In the genomic region with DNA sequence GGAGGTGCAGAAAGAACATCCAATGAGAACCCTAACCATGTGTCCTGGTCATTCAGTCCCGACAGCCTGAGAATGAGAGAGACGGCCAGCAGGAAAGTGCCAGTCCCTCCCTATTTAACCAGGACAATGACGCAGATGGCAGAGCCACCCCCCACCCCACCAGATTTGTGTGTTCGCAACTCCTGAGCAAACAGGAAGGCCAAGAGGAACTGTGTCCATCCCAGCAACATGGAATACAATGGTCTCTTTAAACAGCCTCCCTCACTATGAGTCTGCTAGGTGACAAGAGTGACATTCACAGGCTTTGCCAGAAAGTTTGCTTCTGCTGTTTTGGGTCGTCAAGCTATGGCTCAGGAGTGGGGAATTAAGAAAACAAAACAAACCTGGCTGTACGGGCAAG, we compare ENCODE assay signal across 9 mouse cellular contexts.
DNase-seq lines count a peak whose midpoint lies in the region; ATAC-seq and TF ChIP-seq lines count a peak whose summit lies in the region.
"Had no signal": no experiment of that assay in that cellular context is flagged by ENCODE, and none has a peak within 500 bp of the region (broad histone marks: within the 10 kb centered on the region; RNA-seq: fewer than 3 reads in every experiment).

No protein-coding gene starts in this region.

- no peak for TF ChIP-seq POLR2A in small intestine, adult 2 months (IDR thresholded peaks at IDR 0.05; ENCODE audit: low read depth, low read length)

- no peaks in the 10 kb centered on the region; the same call in 1 of the 2 replicates for H3K36me3 ChIP-seq in liver, postnatal 0 days (replicated peaks; ENCODE audit: insufficient read depth, low read length)
- H3K36me3 ChIP-seq in liver, embryonic 11.5 days (ENCODE audit: control insufficient read depth, insufficient read depth, low read length), result no peaks in the 10 kb centered on the region
- 0 out of 2 replicates have a peak, but pooled peaks cover 4% of the 10 kb centered on the region for H3K36me3 ChIP-seq in heart, postnatal 0 days (replicated peaks; ENCODE audit: control insufficient read depth, insufficient read depth, low read length)
- no peaks in the 10 kb centered on the region; the same call in 1 of the 2 replicates for H3K36me3 ChIP-seq in intestine, postnatal 0 days (ENCODE audit: control insufficient read depth, insufficient read depth)
- H3K36me3 ChIP-seq in small intestine, adult 2 months (ENCODE audit: control insufficient read depth, insufficient read depth, low read length), result peaks cover 3% of the 10 kb centered on the region; the same call in 1 of the 2 replicates
- H3K36me3 ChIP-seq: embryonic facial prominence, embryonic 15.5 days had no signal

- 49% methylated on average over 6 of the region's 6 CpGs for WGBS in liver, postnatal 0 days (ENCODE audit: insufficient replicate concordance)
- WGBS in liver, embryonic 11.5 days, result 57% methylated on average over 6 of the region's 6 CpGs
- 38% methylated on average over 6 of the region's 6 CpGs for WGBS in heart, postnatal 0 days
- WGBS in intestine, postnatal 0 days, result 32% methylated on average over 6 of the region's 6 CpGs
- WGBS in small intestine, adult 2 months, result 49% methylated on average over 6 of the region's 6 CpGs

- no peak for TF ChIP-seq CTCF in liver, postnatal 0 days (IDR thresholded peaks at IDR 0.05; ENCODE audit: low read depth)
- no peak for TF ChIP-seq CTCF in heart, postnatal 0 days (IDR thresholded peaks at IDR 0.05; ENCODE audit: low read depth)
- TF ChIP-seq CTCF in intestine, postnatal 0 days (IDR thresholded peaks at IDR 0.05; ENCODE audit: low read depth), result no peak
- TF ChIP-seq CTCF in small intestine, adult 2 months (IDR thresholded peaks at IDR 0.05; ENCODE audit: extremely low read depth, insufficient read length, insufficient replicate concordance, low read depth, low read length), result no peak

- ATAC-seq in liver, postnatal 0 days, result peak; percentile 20; the same call in 1 of the 2 replicates
- ATAC-seq in liver, embryonic 11.5 days (replicated peaks; ENCODE audit: low FRiP score), result no peak
- ATAC-seq in heart, postnatal 0 days (ENCODE audit: insufficient read depth, low read depth), result peak; percentile 67
- no peak for ATAC-seq in intestine, postnatal 0 days
- no peak for ATAC-seq in frontal cortex, adult (ENCODE audit: low TSS enrichment)

- peak overlapping the region; percentile 55 for H3K27ac ChIP-seq in liver, postnatal 0 days (ENCODE audit: low read depth)
- H3K27ac ChIP-seq in liver, embryonic 11.5 days (ENCODE audit: low read depth, low read length), result no peak overlapping the region
- H3K27ac ChIP-seq in heart, postnatal 0 days (ENCODE audit: low read depth), result peak overlapping the region; percentile 83
- H3K27ac ChIP-seq in intestine, postnatal 0 days (ENCODE audit: low read depth, low read length), result peak overlapping the region; percentile 36
- peak overlapping the region; percentile 99 for H3K27ac ChIP-seq in small intestine, adult 2 months (ENCODE audit: insufficient read depth, low read depth, low read length)

- peaks cover 47% of the 10 kb centered on the region for H3K4me1 ChIP-seq in liver, postnatal 0 days (ENCODE audit: insufficient read depth)
- no peaks in the 10 kb centered on the region; the same call in 1 of the 2 replicates for H3K4me1 ChIP-seq in liver, embryonic 11.5 days (replicated peaks; ENCODE audit: control insufficient read depth, insufficient read depth, low read length)
- H3K4me1 ChIP-seq in heart, postnatal 0 days (ENCODE audit: control insufficient read depth, insufficient read depth), result peaks cover 71% of the 10 kb centered on the region
- peaks cover 30% of the 10 kb centered on the region for H3K4me1 ChIP-seq in intestine, postnatal 0 days (replicated peaks; ENCODE audit: control insufficient read depth, insufficient read depth, low read length)
- H3K4me1 ChIP-seq in small intestine, adult 2 months (ENCODE audit: control insufficient read depth, insufficient read depth, insufficient read length, low read length), result peaks cover 47% of the 10 kb centered on the region

- no peak for TF ChIP-seq EP300 in liver, postnatal 0 days (IDR thresholded peaks at IDR 0.05; ENCODE audit: low read depth)
- TF ChIP-seq EP300 in heart, postnatal 0 days (IDR thresholded peaks at IDR 0.05; ENCODE audit: low read depth), result no peak

- no peak for DNase-seq in liver, postnatal 0 days
- DNase-seq in liver, embryonic 11.5 days (ENCODE audit: low spot score), result no peak
- DNase-seq in heart, postnatal 0 days (ENCODE audit: low spot score), result peak; percentile 50
- DNase-seq in layer of hippocampus, adult 11-12 months (ENCODE audit: low spot score), result no peak
- DNase-seq: cerebellum, adult 11 months had no signal

- no peak overlapping the region for H3K9ac ChIP-seq in liver, postnatal 0 days (replicated peaks)
- H3K9ac ChIP-seq in liver, embryonic 11.5 days (ENCODE audit: low read depth, low read length), result no peak overlapping the region
- no peak overlapping the region for H3K9ac ChIP-seq in heart, postnatal 0 days (replicated peaks; ENCODE audit: low read depth, low read length)
- H3K9ac ChIP-seq in intestine, postnatal 0 days (ENCODE audit: low read depth, low read length), result no peak overlapping the region
- H3K9ac ChIP-seq: embryonic facial prominence, embryonic 15.5 days had no signal

- no peak overlapping the region for H3K4me2 ChIP-seq in liver, postnatal 0 days (ENCODE audit: low read depth, low read length)
- no peak overlapping the region for H3K4me2 ChIP-seq in liver, embryonic 11.5 days
- peak overlapping the region; percentile 42 for H3K4me2 ChIP-seq in heart, postnatal 0 days (ENCODE audit: low read depth, low read length)
- no peak overlapping the region for H3K4me2 ChIP-seq in intestine, postnatal 0 days (replicated peaks; ENCODE audit: low read depth)
- H3K4me2 ChIP-seq: embryonic facial prominence, embryonic 15.5 days had no signal

- no peaks in the 10 kb centered on the region for H3K27me3 ChIP-seq in liver, postnatal 0 days (ENCODE audit: insufficient read depth, low read length)
- H3K27me3 ChIP-seq in liver, embryonic 11.5 days (replicated peaks; ENCODE audit: control insufficient read depth, insufficient read depth, low read length), result no peaks in the 10 kb centered on the region
- no peaks in the 10 kb centered on the region for H3K27me3 ChIP-seq in heart, postnatal 0 days (ENCODE audit: control insufficient read depth, insufficient read depth, low read length)
- no peaks in the 10 kb centered on the region for H3K27me3 ChIP-seq in intestine, postnatal 0 days (replicated peaks; ENCODE audit: control insufficient read depth, insufficient read depth, low read length)
- H3K27me3 ChIP-seq in small intestine, adult 2 months (ENCODE audit: control insufficient read depth, insufficient read depth, low read length), result no peaks in the 10 kb centered on the region
- H3K27me3 ChIP-seq: embryonic facial prominence, embryonic 15.5 days had no signal

- H3K9me3 ChIP-seq in liver, postnatal 0 days (ENCODE audit: low read length), result no peaks in the 10 kb centered on the region
- H3K9me3 ChIP-seq in liver, embryonic 11.5 days (ENCODE audit: control insufficient read depth, low read length), result no peaks in the 10 kb centered on the region
- no peaks in the 10 kb centered on the region for H3K9me3 ChIP-seq in heart, postnatal 0 days (replicated peaks; ENCODE audit: control insufficient read depth, low read length)
- H3K9me3 ChIP-seq in intestine, postnatal 0 days (ENCODE audit: control insufficient read depth), result no peaks in the 10 kb centered on the region
- H3K9me3 ChIP-seq: embryonic facial prominence, embryonic 15.5 days had no signal

- H3K4me3 ChIP-seq in liver, postnatal 0 days (ENCODE audit: low read depth, low read length), result no peak overlapping the region
- no peak overlapping the region for H3K4me3 ChIP-seq in liver, embryonic 11.5 days (ENCODE audit: low read depth, low read length)
- H3K4me3 ChIP-seq in heart, postnatal 0 days (ENCODE audit: low read depth, low read length), result no peak overlapping the region
- no peak overlapping the region for H3K4me3 ChIP-seq in intestine, postnatal 0 days (ENCODE audit: low read depth, low read length)
- no peak overlapping the region for H3K4me3 ChIP-seq in small intestine, adult 2 months (ENCODE audit: low read depth, low read length)
- H3K4me3 ChIP-seq: embryonic facial prominence, embryonic 15.5 days had no signal

Comparison
In these comparisons a context has a peak if more than half of its experiments do, and no peak if none do; other contexts are left out.
1. ATAC-seq: peak in liver, postnatal 0 days (single experiment) and heart, postnatal 0 days (single experiment); none in liver, embryonic 11.5 days (single experiment), intestine, postnatal 0 days (single experiment) and frontal cortex, adult (single experiment).